Mouse (Mus musculus) liver, embryonic 16.5 days (tissue): ENCODE measurements around the gene Catsperd. TPM values are rescaled to one million over a fixed set of nuclear protein-coding genes. Genes with fewer than 3 reads are reported as not detected.
"Not testable (repeated sequence)": the region's sequence is repeated elsewhere in the genome, so short reads cannot be mapped to it uniquely, and the experiment has no call there.

Experiments used
- ATAC-seq: fragments of 200-750 bp; cut with Nextera tagmentation; 2 replicates; pipeline ENCODE4 v1.8.0; 2017; ENCODE audit warnings: low read depth, mild to moderate bottlenecking, moderate number of reproducible peaks, moderate library complexity
- H3K27ac ChIP-seq: fragments of 300-500 bp; sonication (generic); 2 replicates; pipeline ENCODE4 v1.5.1; 2014; ENCODE audit warnings: mild to moderate bottlenecking, low read length
- H3K27me3 ChIP-seq: fragments of 300-500 bp; sonication (generic); 2 replicates; pipeline ENCODE4 v1.6.1; 2014; ENCODE audit warnings: low read depth, low read length, mixed read lengths; ENCODE audit not compliant: control insufficient read depth, insufficient read depth
- H3K36me3 ChIP-seq: fragments of 300-500 bp; sonication (generic); 2 replicates; pipeline ENCODE4 v1.6.1; 2014; ENCODE audit warnings: mild to moderate bottlenecking; ENCODE audit not compliant: control insufficient read depth, insufficient read depth
- H3K4me1 ChIP-seq: fragments of 300-500 bp; sonication (generic); 2 replicates; pipeline ENCODE4 v1.6.1; 2014; ENCODE audit warnings: low read depth, low read length, mixed read lengths; ENCODE audit not compliant: control insufficient read depth
- H3K4me2 ChIP-seq: fragments of 300-500 bp; sonication (generic); 2 replicates; pipeline ENCODE4 v1.6.1; 2014; ENCODE audit warnings: low read depth, low read length, mixed read lengths
- H3K4me3 ChIP-seq: fragments of 300-500 bp; sonication (generic); 2 replicates; pipeline ENCODE4 v1.5.1; 2014; ENCODE audit warnings: low read depth, mild to moderate bottlenecking, low read length
- H3K9ac ChIP-seq: fragments of 300-500 bp; sonication (generic); 2 replicates; pipeline ENCODE4 v1.6.1; 2014; ENCODE audit warnings: low read depth, low read length
- H3K9me3 ChIP-seq: fragments of 300-500 bp; sonication (generic); replicated peaks from 2 replicates; pipeline ENCODE4 v1.6.1; 2016; ENCODE audit warnings: low read length; ENCODE audit not compliant: control insufficient read depth
- WGBS: fragments of 180-500 bp; shearing (Covaris S2); extraction: QIAGEN DNeasy Blood & Tissue Kit; methylation state at CpG from one replicate; pipeline ENCODE4 v1.1.7; 2014; ENCODE audit not compliant: insufficient replicate concordance; 5-methylcytosine and 5-hydroxymethylcytosine counted together
- polyA plus RNA-seq: library from polyadenylated mRNA; unstranded; fragments of >200 nt; fragmentation: Nextera tagmentation; extraction: Ambion mirVana; gene quantifications from 2 replicates; pipeline ENCODE4 v1.2.1, GENCODE M21; 2015

The Catsperd gene
- polyA plus RNA-seq, 1 experiment from 2014 or later = 0.21 TPM

- Histone ChIP-seq H3K9ac (no peak overlapping the region), H3K4me1 (peaks cover 21% of the 10 kb centered on the region), H3K4me2 (no peak overlapping the region), H3K9me3 (no peaks in the 10 kb centered on the region), H3K27me3 (no peaks in the 10 kb centered on the region), H3K36me3 (peaks cover 45% of the 10 kb centered on the region), H3K27ac (no peak overlapping the region), H3K4me3 (no peak overlapping the region)
- 72% methylated on average over 3 of the region's 3 CpGs for WGBS
- ATAC-seq = no peak
Measured at GRCm38 (mm10) chr17:56616725-56617124, 11.2 kb upstream of the Catsperd start.

- no peak for ATAC-seq
- 83% methylated on average over 8 of the region's 8 CpGs for WGBS
- Histone ChIP-seq H3K27me3 (no peaks in the 10 kb centered on the region), H3K4me1 (peaks cover 12% of the 10 kb centered on the region), H3K27ac (no peak overlapping the region), H3K4me3 (no peak overlapping the region), H3K36me3 (peaks cover 50% of the 10 kb centered on the region), H3K9me3 (no peaks in the 10 kb centered on the region), H3K9ac (no peak overlapping the region), H3K4me2 (no peak overlapping the region)
Measured at GRCm38 (mm10) chr17:56617628-56618027, 10.3 kb upstream of the Catsperd start.

- no peak for ATAC-seq
- Histone ChIP-seq H3K27me3 (no peaks in the 10 kb centered on the region), H3K4me1 (peaks cover 25% of the 10 kb centered on the region), H3K9me3 (no peaks in the 10 kb centered on the region), H3K9ac (peak overlapping the region; percentile 74; the same call in 1 of the 2 replicates), H3K36me3 (peaks cover 12% of the 10 kb centered on the region), H3K4me2 (peak overlapping the region; percentile 96), H3K4me3 (peak overlapping the region; percentile 81), H3K27ac (no peak overlapping the region)
- 48% methylated on average over 3 of the region's 3 CpGs for WGBS
Measured at GRCm38 (mm10) chr17:56625495-56625894, 2.4 kb upstream of the Catsperd start.

GRCm38 (mm10) chr17:56626260-56626659 is 1.7 kb upstream of the Catsperd start:
- H3K9ac ChIP-seq = peak overlapping the region; percentile 74
- H3K4me1 ChIP-seq = peaks cover 25% of the 10 kb centered on the region
- no peaks in the 10 kb centered on the region for H3K27me3 ChIP-seq
- H3K36me3 ChIP-seq = peaks cover 7% of the 10 kb centered on the region
- ATAC-seq = peak; percentile 20; the same call in 1 of the 2 replicates
- H3K4me3 ChIP-seq = peak overlapping the region; percentile 81
- H3K9me3 ChIP-seq = no peaks in the 10 kb centered on the region
- H3K4me2 ChIP-seq = peak overlapping the region; percentile 96
- WGBS = under 1% methylated on average over 32 of the region's 32 CpGs
- 0 out of 2 replicates have a peak overlapping the region, but pooled peaks have one; percentile 9 for H3K27ac ChIP-seq

- Histone ChIP-seq H3K4me1 (peaks cover 25% of the 10 kb centered on the region), H3K27ac (peak within 1 kb of the TSS; percentile 49), H3K4me2 (peak within 1 kb of the TSS; percentile 96), H3K9ac (peak within 1 kb of the TSS; percentile 74), H3K36me3 (peaks cover 7% of the 10 kb centered on the region), H3K4me3 (peak within 1 kb of the TSS; percentile 81), H3K9me3 (no peaks in the 10 kb centered on the region), H3K27me3 (no peaks in the 10 kb centered on the region)
- WGBS = under 1% methylated on average over 50 of the region's 51 CpGs
- ATAC-seq = peak; percentile 90
Measured at GRCm38 (mm10) chr17:56626754-56627470, 1.0 kb upstream of the Catsperd start, which contains the start of gene Lonp1. Gene Lonp1 (minus strand): TSS chr17:56626887.

GRCm38 (mm10) chr17:56629800-56630781 is 2.1 kb downstream of the Catsperd start:
- H3K4me2 ChIP-seq, H3K9ac ChIP-seq, H3K4me3 ChIP-seq, H3K9me3 ChIP-seq, H3K27ac ChIP-seq, H3K36me3 ChIP-seq, H3K27me3 ChIP-seq, ATAC-seq: not testable (repeated sequence)
- peaks cover 21% of the 10 kb centered on the region for H3K4me1 ChIP-seq
- 69% methylated on average over 26 of the region's 27 CpGs for WGBS

GRCm38 (mm10) chr17:56631807-56632206 is 3.9 kb downstream of the Catsperd start:
- no peak overlapping the region for H3K4me2 ChIP-seq
- no peak for ATAC-seq
- no peaks in the 10 kb centered on the region for H3K9me3 ChIP-seq
- H3K36me3 ChIP-seq = no peaks in the 10 kb centered on the region
- no peak overlapping the region for H3K4me3 ChIP-seq
- 40% methylated on average over 4 of the region's 4 CpGs for WGBS
- H3K4me1 ChIP-seq = peaks cover 11% of the 10 kb centered on the region
- no peak overlapping the region for H3K27ac ChIP-seq
- no peak overlapping the region for H3K9ac ChIP-seq
- H3K27me3 ChIP-seq = no peaks in the 10 kb centered on the region

- no peaks in the 10 kb centered on the region for H3K27me3 ChIP-seq
- no peaks in the 10 kb centered on the region for H3K9me3 ChIP-seq
- ATAC-seq = no peak
- no peak overlapping the region for H3K4me2 ChIP-seq
- WGBS = 61% methylated on average over 6 of the region's 6 CpGs
- no peak overlapping the region for H3K4me3 ChIP-seq
- H3K27ac ChIP-seq = no peak overlapping the region
- H3K9ac ChIP-seq = no peak overlapping the region
- no peaks in the 10 kb centered on the region for H3K36me3 ChIP-seq
- no peaks in the 10 kb centered on the region for H3K4me1 ChIP-seq
Measured at GRCm38 (mm10) chr17:56634023-56634422, 6.1 kb downstream of the Catsperd start.
